Mouse (Mus musculus) cerebellum, adult 2 months (tissue): ENCODE results near the gene Kcnip1.

Experiments used
- CTCF ChIP-seq: fragments of 200-500 bp; IDR thresholded peaks from 2 replicates; pipeline ENCODE4 v1.5.1; 2011; ENCODE audit warnings: low read depth, mild to moderate bottlenecking, control low read depth, low read length, moderate library complexity, borderline replicate concordance; ENCODE audit not compliant: insufficient read depth
- POLR2A ChIP-seq: fragments of 200-500 bp; IDR thresholded peaks from 2 replicates; pipeline ENCODE4 v1.6.1; 2011; ENCODE audit warnings: low read length, control low read depth, borderline replicate concordance; ENCODE audit not compliant: insufficient read depth

DNA sequence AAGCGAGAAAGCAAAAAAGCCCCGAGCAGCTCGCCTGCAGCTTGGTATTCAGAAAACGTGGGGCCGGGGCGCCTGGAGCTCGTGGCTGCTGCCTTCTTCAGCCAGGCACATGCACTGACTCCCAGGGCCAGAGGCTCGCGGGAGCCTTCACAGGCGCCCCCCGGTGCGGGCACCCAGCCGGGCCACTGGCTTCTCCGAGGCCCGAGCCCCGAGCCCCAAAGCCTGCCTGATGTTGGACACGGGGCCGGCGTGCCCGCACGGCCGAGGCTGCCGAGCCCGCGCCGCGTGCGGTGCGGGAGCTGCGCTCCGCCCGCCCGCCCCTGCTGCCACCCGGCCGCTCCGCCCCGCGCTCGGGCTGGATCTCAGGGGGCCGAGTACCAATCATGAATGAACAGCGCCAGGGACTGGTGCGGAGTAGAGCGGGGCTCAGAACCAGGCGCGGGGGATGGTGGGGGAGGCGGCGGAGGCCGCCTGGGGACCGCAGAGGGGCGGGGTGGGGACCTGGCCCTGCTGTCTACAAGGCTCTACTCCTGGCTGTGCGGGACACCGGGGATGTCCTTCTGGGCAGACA lies 149.6 kb downstream of the Kcnip1 start:
- TF ChIP-seq CTCF (no peak), POLR2A (no peak)
